Mouse (Mus musculus) right cerebral cortex, adult 18-20 months (tissue): Measurements from ENCODE around the gene Spsb4.
A peak's percentile ranks its signal among the peaks of the same experiment; 100 is the strongest.

Experiments
- DNase-seq: peaks from one replicate; pipeline ENCODE4 v3.0.0; 2022; ENCODE audit warnings: mixed read lengths

Spsb4 gene

GRCm38 (mm10) chr9:97015751-97016150 is 2.9 kb downstream of the Spsb4 start:
- peak; percentile 30 for DNase-seq

DNA sequence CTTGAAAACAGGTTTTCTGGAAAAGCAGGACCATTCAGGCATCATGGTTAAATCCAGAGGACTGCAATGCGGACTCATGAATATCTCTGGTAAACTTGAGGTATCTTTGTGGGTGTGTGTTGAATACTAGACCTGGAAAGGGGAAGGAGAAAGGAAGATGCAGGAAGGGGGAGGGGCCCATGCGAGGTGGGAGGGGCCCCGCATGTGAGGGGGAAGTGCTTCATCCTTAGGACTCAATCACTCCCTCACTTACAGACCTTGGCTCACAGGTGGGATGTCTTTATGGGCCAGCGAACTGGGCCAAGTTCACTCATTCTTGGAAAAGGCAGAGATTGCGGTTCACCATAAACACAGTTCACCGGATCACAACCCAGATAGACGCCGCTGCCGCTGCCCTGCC is 4.9 kb downstream of the Spsb4 start:
- no peak for DNase-seq

DNA sequence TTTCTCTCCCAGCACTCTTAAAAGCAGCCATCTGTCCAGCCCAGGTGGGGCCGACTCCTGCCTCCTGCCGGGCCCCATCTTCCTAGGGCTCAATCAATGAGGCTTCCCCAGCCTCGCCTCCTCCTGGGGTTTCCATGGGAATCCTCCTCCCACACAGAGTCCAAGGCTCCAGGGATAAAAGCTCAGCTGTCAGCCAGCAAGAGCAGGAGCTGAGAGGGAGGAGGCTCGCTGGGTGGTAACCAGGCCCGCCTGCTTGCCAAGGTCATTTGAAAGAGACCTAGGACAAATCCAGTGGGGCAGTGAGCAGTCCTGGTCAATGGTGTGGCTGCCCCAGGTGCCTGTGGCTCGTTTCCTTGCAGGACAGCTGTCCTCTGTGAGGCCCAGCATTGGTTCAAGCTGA is 5.5 kb downstream of the Spsb4 start:
- peak; percentile 64 for DNase-seq

GRCm38 (mm10) chr9:97011454-97012195 is 7.0 kb downstream of the Spsb4 start:
- DNase-seq: peak; percentile 39

- no peak for DNase-seq
These were observed 8.2 kb downstream of the Spsb4 start for GRCm38 (mm10) chr9:97010447-97010846.

- DNase-seq: no peak
These were observed 13.9 kb downstream of the Spsb4 start for GRCm38 (mm10) chr9:97004726-97005125.

- no peak for DNase-seq
These were observed 15.5 kb downstream of the Spsb4 start for GRCm38 (mm10) chr9:97003173-97003572.

- DNase-seq: no peak
These were observed 16.0 kb downstream of the Spsb4 start for GRCm38 (mm10) chr9:97002654-97003053.

GRCm38 (mm10) chr9:97002025-97002424 is 16.6 kb downstream of the Spsb4 start:
- no peak for DNase-seq

- DNase-seq: no peak
These were observed 17.2 kb downstream of the Spsb4 start for GRCm38 (mm10) chr9:97001458-97001857.

DNA sequence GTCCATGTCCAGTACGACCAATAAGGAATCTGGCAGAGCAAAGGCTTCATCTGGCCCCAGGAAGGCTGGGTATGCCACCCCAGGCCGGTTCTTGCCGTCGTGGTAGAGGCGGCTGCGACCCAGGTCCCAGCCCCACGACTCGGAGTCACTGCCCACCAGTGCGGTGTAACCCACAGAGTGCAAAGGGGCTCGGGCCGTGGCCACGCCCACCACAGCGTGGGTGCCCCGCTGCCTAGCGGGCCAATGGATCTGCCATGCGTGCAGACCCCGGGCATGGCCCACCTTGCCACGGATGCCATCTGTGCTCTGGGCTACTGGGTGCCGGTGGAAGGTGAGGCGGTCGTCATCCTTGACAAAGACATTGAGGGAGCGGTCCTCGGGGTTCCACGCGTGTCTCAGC is 22.9 kb downstream of the Spsb4 start:
- no peak for DNase-seq

DNA sequence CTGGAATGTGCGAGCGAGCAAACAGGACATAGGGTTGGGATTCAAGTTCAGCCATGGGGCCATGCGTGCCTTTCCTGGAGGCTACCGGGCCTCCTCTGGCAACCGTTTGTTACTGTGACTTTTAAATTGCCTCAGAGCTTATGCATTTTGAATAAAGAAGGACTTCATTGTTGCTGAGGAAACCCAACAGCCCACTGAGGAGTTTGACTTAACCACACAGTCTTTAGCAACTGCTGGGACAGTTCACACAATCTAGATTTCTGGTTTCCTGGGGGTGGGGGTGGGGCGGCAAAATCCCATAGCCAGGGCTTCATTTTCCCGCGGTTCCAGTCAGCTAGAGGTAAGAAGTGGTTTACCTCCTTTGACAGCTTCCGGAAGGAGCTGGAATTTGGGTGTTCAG is 23.9 kb downstream of the Spsb4 start:
- no peak for DNase-seq

- no peak for DNase-seq
These were observed 27.5 kb downstream of the Spsb4 start for GRCm38 (mm10) chr9:96991118-96991517.

GRCm38 (mm10) chr9:96989389-96989990 is 29.2 kb downstream of the Spsb4 start:
- DNase-seq: no peak

DNA sequence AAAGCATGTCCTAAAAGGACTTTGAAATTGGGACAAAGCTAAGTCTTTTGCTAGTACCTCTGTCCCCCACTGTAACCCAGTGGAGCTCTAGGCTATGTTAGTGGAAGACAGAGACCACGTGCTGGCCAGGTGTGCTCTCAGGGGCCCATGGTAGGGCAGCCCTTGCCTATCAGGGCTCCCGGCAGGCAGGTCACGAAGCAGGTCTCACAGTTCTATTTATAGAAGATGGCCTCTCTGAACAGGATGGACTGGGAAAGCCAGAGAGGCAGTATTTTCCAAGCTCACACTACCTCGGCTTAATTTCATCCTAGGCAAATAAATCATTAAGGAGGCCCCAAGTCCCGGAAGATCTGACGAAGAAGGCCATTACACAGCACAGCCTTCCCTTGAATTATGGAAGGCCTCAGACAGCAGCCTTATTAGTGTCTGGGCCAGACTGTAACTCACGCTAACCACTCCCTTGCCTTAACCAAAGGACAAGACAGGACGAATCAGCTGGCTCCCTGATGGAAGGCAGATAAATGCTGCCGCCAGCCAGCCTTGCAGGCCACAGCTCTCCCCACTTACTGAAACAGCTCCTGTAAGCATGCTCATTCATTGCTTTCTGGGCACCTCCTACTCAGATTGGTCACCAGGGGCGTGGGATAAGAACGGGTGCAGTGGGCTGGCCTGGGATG is 31.7 kb downstream of the Spsb4 start:
- peak; percentile 10 for DNase-seq

GRCm38 (mm10) chr9:96984034-96984433 is 34.6 kb downstream of the Spsb4 start:
- DNase-seq: no peak

DNA sequence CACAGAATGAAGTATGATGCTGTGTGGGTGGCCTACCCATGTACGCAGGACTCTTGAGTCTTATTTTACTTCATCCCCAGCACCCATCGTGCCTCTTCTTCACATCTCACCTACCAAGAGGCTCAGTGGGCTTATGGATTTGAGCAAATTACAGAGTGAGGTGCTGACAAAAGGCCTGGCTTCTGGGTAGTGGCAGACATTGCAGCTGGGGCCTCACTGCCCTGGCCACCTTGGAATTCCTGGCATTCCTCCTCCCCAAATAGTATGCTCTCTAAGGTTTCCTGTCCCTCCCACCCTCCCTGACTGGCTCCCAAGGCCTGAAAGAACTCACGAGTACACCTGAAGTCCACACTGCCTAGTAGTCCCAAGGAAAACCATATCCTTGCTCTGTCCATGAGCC is 35.7 kb downstream of the Spsb4 start:
- DNase-seq: no peak

- no peak for DNase-seq
These were observed 36.3 kb downstream of the Spsb4 start for GRCm38 (mm10) chr9:96982351-96982750.

GRCm38 (mm10) chr9:96981836-96982235 is 36.8 kb downstream of the Spsb4 start:
- DNase-seq: no peak

DNA sequence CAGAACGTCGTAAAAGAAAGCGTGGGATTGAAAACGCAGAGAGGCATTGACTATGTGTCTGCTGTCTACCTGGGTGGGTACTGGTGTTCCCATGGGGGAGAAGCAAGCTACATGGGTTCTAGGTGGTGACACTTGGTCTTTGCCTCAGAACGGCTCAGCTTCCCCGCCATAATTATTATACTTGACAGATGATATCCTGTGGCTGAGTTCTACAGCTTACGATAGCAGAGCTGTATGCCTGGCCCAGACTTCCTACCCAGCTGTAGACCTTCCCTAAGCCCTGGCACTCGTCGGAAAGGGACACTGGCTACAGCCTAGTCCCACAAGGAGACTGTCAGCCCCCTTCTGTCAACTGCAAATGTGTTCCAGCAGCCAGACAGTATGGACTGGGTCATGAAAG is 37.5 kb downstream of the Spsb4 start:
- no peak for DNase-seq

DNA sequence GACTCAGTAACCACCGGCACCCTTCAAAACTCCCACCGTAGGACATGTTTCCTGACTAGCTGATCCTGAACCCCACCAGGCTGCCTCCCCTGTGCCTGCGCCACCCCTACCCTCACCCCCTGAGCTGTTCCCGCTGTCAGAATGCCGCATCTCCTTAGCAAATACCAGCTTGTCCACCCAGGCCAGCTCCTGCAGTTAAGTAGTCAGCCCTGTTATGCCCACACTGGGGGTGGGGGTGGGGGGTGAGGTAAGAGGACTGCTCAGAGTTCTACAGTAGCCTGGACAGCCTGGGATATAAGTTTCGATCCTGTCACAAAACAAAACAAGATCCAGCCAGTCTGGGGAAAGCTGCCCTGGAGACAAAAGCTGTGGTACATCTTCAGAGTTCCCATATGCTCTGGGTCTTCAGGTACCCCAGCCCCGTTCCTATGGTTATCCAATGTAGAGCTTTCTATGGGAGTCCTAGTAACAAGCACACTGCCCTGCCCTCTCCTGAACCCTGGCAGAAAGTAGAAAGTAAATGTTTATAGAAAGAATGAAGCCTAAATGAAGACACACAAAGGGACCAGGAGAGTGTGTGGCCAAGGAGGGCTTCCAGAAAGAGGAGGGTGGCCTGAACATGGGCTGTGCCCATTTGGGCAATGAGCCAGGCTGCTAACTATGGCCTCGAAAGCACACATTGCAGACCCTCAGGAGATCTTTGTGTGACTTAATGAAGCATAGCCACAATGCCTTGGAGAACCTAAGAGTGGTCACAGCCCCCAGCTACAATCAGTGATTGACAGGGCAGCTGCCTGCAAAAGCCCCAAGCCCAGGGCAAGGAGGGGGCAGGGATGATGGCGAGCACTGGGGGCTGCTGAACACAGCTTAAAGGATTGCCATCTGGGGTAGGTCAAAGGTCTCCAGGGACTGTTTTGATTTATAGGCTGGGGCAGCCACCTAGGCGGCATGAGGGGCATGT is 38.3 kb downstream of the Spsb4 start:
- DNase-seq: no peak

GRCm38 (mm10) chr9:96979417-96980030 is 39.1 kb downstream of the Spsb4 start:
- DNase-seq: no peak
